Mouse (Mus musculus): ENCODE measurements around the gene F13a1. TPM values are rescaled to one million over a fixed set of nuclear protein-coding genes. Genes with fewer than 3 reads are reported as not detected.

Gene F13a1
- polyA plus RNA-seq, 1 experiment from 2014 or later: 28.2 TPM

- ATAC-seq (ENCODE audit: low read depth): no peak
These were observed 1.0 kb downstream of the F13a1 start for GRCm38 (mm10) chr13:37049018-37049417.

GRCm38 (mm10) chr13:37045005-37045404 lies 5.0 kb downstream of the F13a1 start:
- Histone ChIP-seq H3K9ac (ENCODE audit: low read length) (no peak overlapping the region), H3K27me3 (ENCODE audit: control insufficient read depth, insufficient read depth, low read depth, low read length) (no peaks in the 10 kb centered on the region), H3K4me3 (ENCODE audit: low read length) (no peak overlapping the region), H3K4me2 (ENCODE audit: low read depth, low read length) (no peak overlapping the region), H3K27ac (ENCODE audit: low read length) (no peak overlapping the region), H3K36me3 (ENCODE audit: control insufficient read depth, insufficient read depth, low read length) (no peaks in the 10 kb centered on the region), H3K9me3 (ENCODE audit: control insufficient read depth, low read length) (no peaks in the 10 kb centered on the region), H3K4me1 (replicated peaks; ENCODE audit: control insufficient read depth, insufficient read depth, low read length) (no peaks in the 10 kb centered on the region)
- 75% methylated on average over 3 of the region's 3 CpGs for WGBS
- ATAC-seq (ENCODE audit: low read depth): no peak

More at GRCm38 (mm10) chr13:37049018-37049417, 1.0 kb downstream of the F13a1 start:
- Histone ChIP-seq H3K27me3 (ENCODE audit: control insufficient read depth, insufficient read depth, low read depth, low read length) (no peaks in the 10 kb centered on the region), H3K4me1 (replicated peaks; ENCODE audit: control insufficient read depth, insufficient read depth, low read length) (no peaks in the 10 kb centered on the region), H3K4me3 (ENCODE audit: low read length) (no peak overlapping the region), H3K36me3 (ENCODE audit: control insufficient read depth, insufficient read depth, low read length) (no peaks in the 10 kb centered on the region), H3K9ac (ENCODE audit: low read length) (no peak overlapping the region), H3K4me2 (ENCODE audit: low read depth, low read length) (no peak overlapping the region), H3K27ac (ENCODE audit: low read length) (no peak overlapping the region), H3K9me3 (ENCODE audit: control insufficient read depth, low read length) (no peaks in the 10 kb centered on the region)
- 52% methylated on average over 6 of the region's 6 CpGs for WGBS

GRCm38 (mm10) chr13:37034745-37035144 lies 15.3 kb downstream of the F13a1 start:
- Histone ChIP-seq H3K4me1 (replicated peaks; ENCODE audit: control insufficient read depth, insufficient read depth, low read length) (no peaks in the 10 kb centered on the region), H3K9me3 (ENCODE audit: control insufficient read depth, low read length) (no peaks in the 10 kb centered on the region), H3K27me3 (ENCODE audit: control insufficient read depth, insufficient read depth, low read depth, low read length) (no peaks in the 10 kb centered on the region), H3K36me3 (ENCODE audit: control insufficient read depth, insufficient read depth, low read length) (no peaks in the 10 kb centered on the region), H3K4me2 (ENCODE audit: low read depth, low read length) (no peak overlapping the region), H3K9ac (ENCODE audit: low read length) (no peak overlapping the region), H3K27ac (ENCODE audit: low read length) (no peak overlapping the region), H3K4me3 (ENCODE audit: low read length) (no peak overlapping the region)
- 27% methylated on average over 3 of the region's 3 CpGs for WGBS
- ATAC-seq (ENCODE audit: low read depth): no peak

- H3K27me3 ChIP-seq (ENCODE audit: control insufficient read depth, insufficient read depth, low read depth, low read length): no peaks in the 10 kb centered on the region
- no peaks in the 10 kb centered on the region for H3K9me3 ChIP-seq (ENCODE audit: control insufficient read depth, low read length)
- no peaks in the 10 kb centered on the region for H3K4me1 ChIP-seq (replicated peaks; ENCODE audit: control insufficient read depth, insufficient read depth, low read length)
- H3K27ac ChIP-seq (ENCODE audit: low read length): no peak overlapping the region
- 51% methylated on average over 4 of the region's 4 CpGs for WGBS
- no peak overlapping the region for H3K4me3 ChIP-seq (ENCODE audit: low read length)
- no peak overlapping the region for H3K4me2 ChIP-seq (ENCODE audit: low read depth, low read length)
- no peak for ATAC-seq (ENCODE audit: low read depth)
- H3K36me3 ChIP-seq (ENCODE audit: control insufficient read depth, insufficient read depth, low read length): no peaks in the 10 kb centered on the region
- no peak overlapping the region for H3K9ac ChIP-seq (ENCODE audit: low read length)
These were observed 24.0 kb downstream of the F13a1 start for GRCm38 (mm10) chr13:37025996-37026579.

- WGBS: 73% methylated on average over 2 of the region's 2 CpGs
These were observed 28.5 kb downstream of the F13a1 start for GRCm38 (mm10) chr13:37021575-37021974.

GRCm38 (mm10) chr13:37010771-37011170 lies 39.3 kb downstream of the F13a1 start:
- H3K27me3 ChIP-seq (ENCODE audit: control insufficient read depth, insufficient read depth, low read depth, low read length): no peaks in the 10 kb centered on the region
- H3K4me2 ChIP-seq (ENCODE audit: low read depth, low read length): no peak overlapping the region
- H3K9ac ChIP-seq (ENCODE audit: low read length): no peak overlapping the region
- no peak for ATAC-seq (ENCODE audit: low read depth)
- 73% methylated on average over 5 of the region's 5 CpGs for WGBS
- H3K4me3 ChIP-seq (ENCODE audit: low read length): no peak overlapping the region
- H3K36me3 ChIP-seq (ENCODE audit: control insufficient read depth, insufficient read depth, low read length): no peaks in the 10 kb centered on the region
- no peaks in the 10 kb centered on the region for H3K4me1 ChIP-seq (replicated peaks; ENCODE audit: control insufficient read depth, insufficient read depth, low read length)
- H3K9me3 ChIP-seq (ENCODE audit: control insufficient read depth, low read length): no peaks in the 10 kb centered on the region
- no peak overlapping the region for H3K27ac ChIP-seq (ENCODE audit: low read length)

More at GRCm38 (mm10) chr13:37021575-37021974, 28.5 kb downstream of the F13a1 start:
- Histone ChIP-seq H3K27me3 (ENCODE audit: control insufficient read depth, insufficient read depth, low read depth, low read length) (no peaks in the 10 kb centered on the region), H3K36me3 (ENCODE audit: control insufficient read depth, insufficient read depth, low read length) (no peaks in the 10 kb centered on the region), H3K27ac (ENCODE audit: low read length) (no peak overlapping the region), H3K9me3 (ENCODE audit: control insufficient read depth, low read length) (no peaks in the 10 kb centered on the region), H3K9ac (ENCODE audit: low read length) (no peak overlapping the region), H3K4me2 (ENCODE audit: low read depth, low read length) (no peak overlapping the region), H3K4me3 (ENCODE audit: low read length) (no peak overlapping the region), H3K4me1 (replicated peaks; ENCODE audit: control insufficient read depth, insufficient read depth, low read length) (no peaks in the 10 kb centered on the region)
- ATAC-seq (ENCODE audit: low read depth): no peak

GRCm38 (mm10) chr13:37006224-37006623 lies 43.8 kb downstream of the F13a1 start:
- Histone ChIP-seq H3K4me3 (ENCODE audit: low read length) (no peak overlapping the region), H3K4me1 (replicated peaks; ENCODE audit: control insufficient read depth, insufficient read depth, low read length) (no peaks in the 10 kb centered on the region), H3K9me3 (ENCODE audit: control insufficient read depth, low read length) (no peaks in the 10 kb centered on the region), H3K27me3 (ENCODE audit: control insufficient read depth, insufficient read depth, low read depth, low read length) (no peaks in the 10 kb centered on the region), H3K9ac (ENCODE audit: low read length) (no peak overlapping the region), H3K36me3 (ENCODE audit: control insufficient read depth, insufficient read depth, low read length) (no peaks in the 10 kb centered on the region), H3K27ac (ENCODE audit: low read length) (no peak overlapping the region), H3K4me2 (ENCODE audit: low read depth, low read length) (no peak overlapping the region)
- ATAC-seq (ENCODE audit: low read depth): no peak

GRCm38 (mm10) chr13:36999210-36999705 lies 50.8 kb downstream of the F13a1 start:
- Histone ChIP-seq H3K4me1 (replicated peaks; ENCODE audit: control insufficient read depth, insufficient read depth, low read length) (no peaks in the 10 kb centered on the region), H3K4me3 (ENCODE audit: low read length) (no peak overlapping the region), H3K4me2 (ENCODE audit: low read depth, low read length) (no peak overlapping the region), H3K27ac (ENCODE audit: low read length) (no peak overlapping the region), H3K9me3 (ENCODE audit: control insufficient read depth, low read length) (no peaks in the 10 kb centered on the region), H3K9ac (ENCODE audit: low read length) (no peak overlapping the region), H3K36me3 (ENCODE audit: control insufficient read depth, insufficient read depth, low read length) (no peaks in the 10 kb centered on the region), H3K27me3 (ENCODE audit: control insufficient read depth, insufficient read depth, low read depth, low read length) (no peaks in the 10 kb centered on the region)
- ATAC-seq (ENCODE audit: low read depth): no peak
- WGBS: 71% methylated on average over 6 of the region's 6 CpGs

- Histone ChIP-seq H3K4me3 (ENCODE audit: low read length) (no peak overlapping the region), H3K27ac (ENCODE audit: low read length) (no peak overlapping the region), H3K27me3 (ENCODE audit: control insufficient read depth, insufficient read depth, low read depth, low read length) (no peaks in the 10 kb centered on the region), H3K4me2 (ENCODE audit: low read depth, low read length) (no peak overlapping the region), H3K4me1 (replicated peaks; ENCODE audit: control insufficient read depth, insufficient read depth, low read length) (no peaks in the 10 kb centered on the region), H3K36me3 (ENCODE audit: control insufficient read depth, insufficient read depth, low read length) (no peaks in the 10 kb centered on the region), H3K9ac (ENCODE audit: low read length) (no peak overlapping the region), H3K9me3 (ENCODE audit: control insufficient read depth, low read length) (no peaks in the 10 kb centered on the region)
- WGBS: 78% methylated on average over 5 of the region's 5 CpGs
- no peak for ATAC-seq (ENCODE audit: low read depth)
These were observed 56.5 kb downstream of the F13a1 start for GRCm38 (mm10) chr13:36993593-36993992.

GRCm38 (mm10) chr13:36988392-36988791 lies 61.7 kb downstream of the F13a1 start:
- no peak overlapping the region for H3K4me3 ChIP-seq (ENCODE audit: low read length)
- no peak overlapping the region for H3K27ac ChIP-seq (ENCODE audit: low read length)
- H3K4me1 ChIP-seq (replicated peaks; ENCODE audit: control insufficient read depth, insufficient read depth, low read length): no peaks in the 10 kb centered on the region
- ATAC-seq (ENCODE audit: low read depth): no peak
- H3K36me3 ChIP-seq (ENCODE audit: control insufficient read depth, insufficient read depth, low read length): no peaks in the 10 kb centered on the region
- no peak overlapping the region for H3K4me2 ChIP-seq (ENCODE audit: low read depth, low read length)
- H3K27me3 ChIP-seq (ENCODE audit: control insufficient read depth, insufficient read depth, low read depth, low read length): no peaks in the 10 kb centered on the region
- no peak overlapping the region for H3K9ac ChIP-seq (ENCODE audit: low read length)
- WGBS: 63% methylated on average over 4 of the region's 4 CpGs
- H3K9me3 ChIP-seq (ENCODE audit: control insufficient read depth, low read length): no peaks in the 10 kb centered on the region

Data from lung, embryonic 16.5 days (tissue).